Mouse (Mus musculus) left cerebral cortex, postnatal 10 days (tissue): ENCODE measurements around the gene Zfp808. TPM values are rescaled to one million over a fixed set of nuclear protein-coding genes. Genes with fewer than 3 reads are reported as not detected.
"Not testable (repeated sequence)": the region's sequence is repeated elsewhere in the genome, so short reads cannot be mapped to it uniquely, and the experiment has no call there.

ENCODE experiments used
- DNase-seq, 2 experiments: peaks; one replicate each; pipeline ENCODE4 v3.0.0; 2021 to 2022; ENCODE audit warnings: low spot score in 2 of 2, mixed read lengths in 1 of 2; ENCODE audit errors: extremely low spot score in 1 of 2
- intact Hi-C: fragments of 180-260 bp; cut with DNase I; formaldehyde crosslinking; loops from one replicate; pipeline ENCODE4 v1.15.1; 2025
- total RNA-seq, 2 experiments: library from RNA; stranded (reverse); gene quantifications; 2 replicates each; pipeline ENCODE4 v1.2.3; 2021

Gene Zfp808
- 1 to 10 TPM; 3.6 to 3.9 TPM for total RNA-seq

DNA sequence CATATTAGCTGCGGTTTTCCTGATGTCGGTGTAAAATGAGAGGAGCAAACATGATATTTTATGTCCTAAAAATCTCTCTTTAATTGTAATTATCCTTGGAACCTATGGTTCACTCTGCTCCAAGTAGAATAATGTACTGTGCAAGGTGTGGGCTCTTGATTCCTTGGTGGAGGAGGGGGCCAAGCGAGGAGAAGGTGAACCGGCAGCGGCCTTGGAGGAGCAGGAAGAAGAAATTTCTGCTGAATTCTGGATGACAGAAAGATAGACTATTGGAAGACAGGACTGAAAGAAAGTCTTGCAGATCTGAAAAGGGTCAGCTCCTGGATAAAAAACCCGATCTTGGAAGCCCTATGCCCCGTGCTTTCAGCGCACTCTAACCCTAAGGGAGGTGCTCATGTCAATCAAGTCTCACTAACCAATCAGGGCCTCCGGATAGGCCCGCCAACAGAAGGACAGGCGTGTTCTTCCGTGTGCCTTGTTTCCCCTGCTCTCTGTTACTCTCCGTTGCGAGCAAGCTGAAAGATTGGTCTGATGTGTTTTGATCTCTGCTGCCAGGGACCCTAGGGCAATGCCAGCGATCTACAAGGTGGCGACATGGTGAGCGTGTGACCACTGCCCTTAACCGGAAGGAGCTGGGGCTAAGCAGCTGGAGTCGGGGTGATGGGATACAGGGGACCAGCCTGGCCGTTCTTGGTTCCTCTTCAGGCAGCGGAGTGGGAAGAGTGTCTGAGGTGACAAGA lies at the start of gene Zfp808:
Gene Zfp808, plus strand, starts transcription at position 455 of the 740 bp plus-strand sequence.
- DNase-seq: peak; percentile 16 to 28
- intact Hi-C loops: not testable (repeated sequence)

DNA sequence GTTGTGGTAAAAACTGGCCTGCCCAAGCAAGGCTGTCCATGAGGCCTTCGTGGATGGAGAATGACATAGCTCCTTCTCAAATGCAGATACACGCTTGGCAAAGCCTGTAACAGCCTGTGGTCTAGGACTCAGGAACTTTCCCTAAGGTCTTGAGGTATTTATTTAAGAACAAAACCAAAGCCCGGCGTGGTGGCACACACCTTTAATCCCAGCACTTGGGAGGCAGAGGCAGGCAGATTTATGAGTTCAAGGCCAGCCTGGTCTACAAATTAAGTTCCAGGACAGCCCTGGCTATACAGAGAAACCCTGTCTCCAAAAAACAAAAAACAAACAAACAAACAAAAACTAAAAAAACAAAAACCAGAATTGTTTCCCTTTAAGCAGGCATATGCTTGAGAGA lies 30.9 kb upstream of the Zfp808 start:
- intact Hi-C loops: not testable (repeated sequence)

DNA sequence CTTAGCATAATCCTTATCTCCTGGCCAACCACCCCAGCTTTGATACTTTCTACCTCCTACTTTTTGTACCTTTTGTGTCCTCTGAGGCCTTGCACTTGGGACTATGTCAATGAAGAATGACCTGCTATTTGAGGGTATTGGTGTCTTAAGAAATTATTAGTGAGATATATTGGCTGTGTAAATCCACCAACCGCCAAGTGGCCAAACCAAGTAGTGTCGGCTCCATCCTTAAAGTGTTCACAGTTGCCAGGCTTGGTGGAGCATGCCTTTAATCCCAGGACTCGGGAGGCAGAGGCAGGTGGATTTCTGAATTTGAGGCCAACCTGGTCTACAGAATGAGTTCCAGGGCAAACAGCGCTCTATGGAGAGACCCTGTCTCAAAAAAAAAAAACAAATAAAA lies 30.2 kb upstream of the Zfp808 start:
- intact Hi-C loops, DNase-seq: not testable (repeated sequence)

More for the DNA sequence above, 30.9 kb upstream of the Zfp808 start:
- DNase-seq: not testable (repeated sequence)

DNA sequence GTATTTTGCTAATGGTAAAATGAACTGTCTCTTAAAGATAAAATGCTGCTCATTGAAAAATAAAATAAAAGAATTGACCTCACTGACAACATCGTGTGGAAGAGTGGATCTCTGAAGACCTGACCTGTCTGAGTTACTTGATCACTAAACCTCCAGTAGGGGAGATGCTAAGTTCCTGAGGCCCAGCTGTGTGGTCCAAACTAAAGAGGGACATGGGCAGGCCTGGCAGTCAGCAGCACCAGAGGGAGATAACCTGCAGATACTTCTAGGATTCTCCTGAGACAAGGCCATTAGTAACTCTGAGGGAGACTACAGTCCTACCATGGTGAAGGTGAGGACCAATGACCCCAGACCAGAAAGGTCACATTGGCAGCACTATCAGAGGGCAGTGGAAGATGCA lies 27.3 kb upstream of the Zfp808 start:
- intact Hi-C loops, DNase-seq: not testable (repeated sequence)

DNA sequence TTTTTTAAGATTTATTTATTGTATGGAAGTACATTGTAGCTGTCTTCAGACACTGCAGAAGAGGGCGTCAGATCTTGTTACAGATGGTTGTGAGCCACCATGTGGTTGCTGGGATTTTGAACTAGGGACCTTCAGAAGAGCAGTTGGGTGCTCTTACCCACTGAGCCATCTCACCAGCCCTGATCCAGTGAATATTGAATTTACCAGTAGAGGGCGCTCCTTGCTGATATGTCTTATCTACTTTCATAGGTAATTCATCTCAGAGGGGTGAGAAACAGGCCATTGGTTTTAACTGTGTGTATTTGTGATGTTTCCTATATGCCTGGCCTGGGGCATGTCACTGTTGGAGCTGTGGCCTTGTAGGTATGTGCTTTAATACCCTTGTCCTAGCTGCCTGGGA lies 13.8 kb upstream of the Zfp808 start:
- DNase-seq, intact Hi-C loops: not testable (repeated sequence)

DNA sequence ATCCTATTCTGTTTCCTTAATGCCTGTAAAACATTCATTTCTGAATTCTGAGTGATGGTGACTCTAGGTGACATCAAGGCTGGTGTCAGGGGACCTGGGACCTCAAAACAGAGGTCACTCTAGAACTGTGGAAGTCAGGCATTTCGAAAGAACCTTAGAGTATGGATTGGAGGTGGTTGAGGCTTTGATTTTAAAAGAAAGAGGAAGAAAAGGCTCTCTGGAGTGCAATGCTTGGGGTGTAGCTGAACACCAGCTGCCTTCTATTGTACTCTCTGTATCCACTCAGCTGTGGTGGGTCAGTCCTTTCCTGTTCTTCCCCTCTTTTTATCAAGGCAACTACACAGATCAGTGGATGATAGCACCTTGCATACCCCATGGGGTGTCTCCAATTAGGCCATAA lies 8.1 kb upstream of the Zfp808 start:
- intact Hi-C loops, DNase-seq: not testable (repeated sequence)

DNA sequence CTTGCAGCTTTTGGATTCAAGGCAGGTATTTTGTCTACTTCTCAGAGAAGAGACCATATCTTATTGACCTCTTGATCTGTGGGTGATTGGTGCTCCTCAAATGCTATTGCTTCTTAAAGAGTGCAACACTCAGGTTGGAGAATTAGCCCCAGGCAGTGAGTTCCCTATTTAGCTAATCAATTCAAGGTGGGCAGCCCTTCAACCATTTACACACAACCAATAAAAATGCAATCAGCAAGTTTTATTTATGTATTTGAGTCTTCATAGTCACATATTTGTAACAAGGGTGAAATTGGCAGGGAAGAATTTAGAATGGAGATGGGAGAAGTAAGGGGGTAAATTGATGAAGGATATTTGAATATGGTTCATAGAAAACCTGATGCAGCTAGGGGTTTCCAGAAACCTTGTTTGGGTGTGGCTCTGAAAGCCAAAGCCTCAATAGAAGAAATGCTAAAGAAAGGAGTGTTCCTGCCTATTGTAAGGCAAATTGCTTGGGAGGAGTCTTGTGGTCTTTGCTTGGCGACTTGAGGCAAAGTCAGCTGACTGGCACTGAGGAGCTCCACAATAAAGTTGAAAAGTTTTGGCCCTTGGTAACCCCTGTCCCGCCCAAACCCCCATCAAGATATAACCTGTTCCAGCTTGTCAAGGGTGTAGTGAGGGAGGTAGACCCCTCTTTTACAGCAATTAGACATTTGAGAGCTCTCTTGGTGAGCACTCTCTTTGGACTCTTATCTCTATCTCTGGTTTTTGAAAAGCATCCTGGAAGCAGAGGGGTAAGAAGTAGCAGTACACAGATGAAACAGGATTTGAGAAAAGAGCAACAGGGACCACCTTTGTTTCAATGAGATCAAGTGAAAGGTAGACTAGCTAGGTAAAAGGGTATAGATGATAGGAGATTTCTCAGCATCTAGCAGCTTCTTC lies 52.4 kb downstream of the Zfp808 start:
- intact Hi-C loops, DNase-seq: not testable (repeated sequence)

DNA sequence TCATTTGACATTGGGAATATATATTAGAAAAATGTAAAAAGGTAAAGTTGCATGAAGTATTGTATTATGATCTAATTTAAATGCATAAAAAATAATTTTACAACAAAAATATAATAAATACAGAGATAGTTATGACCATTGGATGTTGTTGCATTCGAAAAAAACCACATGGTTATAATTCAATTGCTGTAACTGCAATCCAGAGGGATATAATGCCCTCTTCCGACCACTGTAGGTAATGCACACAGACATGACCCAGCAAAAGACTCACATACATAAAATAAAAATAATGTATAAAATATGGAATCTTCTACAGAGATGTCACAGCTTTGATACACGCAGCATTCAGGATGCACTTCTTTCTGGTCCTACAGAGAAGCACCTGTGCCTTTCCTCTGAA lies 115.6 kb downstream of the Zfp808 start:
- no peak for DNase-seq
- intact Hi-C loops: no loop called here

DNA sequence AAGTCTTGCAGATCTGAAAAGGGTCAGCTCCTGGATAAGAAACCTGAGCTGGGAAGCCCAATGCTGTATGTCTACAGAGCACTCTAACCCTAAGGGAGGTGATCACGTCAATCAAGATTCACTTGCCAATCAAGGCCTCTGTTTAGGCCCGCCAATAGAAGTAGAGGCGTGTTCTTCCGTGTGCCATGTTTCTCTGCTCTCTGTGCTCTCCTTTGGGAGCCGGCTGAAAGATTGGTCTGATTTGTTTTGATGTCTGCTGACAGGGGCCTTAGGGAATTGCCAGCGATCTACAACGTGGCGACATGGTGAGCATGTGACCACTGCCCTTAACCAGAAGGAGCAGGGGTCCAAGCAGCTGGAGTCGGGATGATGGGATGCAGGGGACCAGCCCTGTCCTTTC lies 125.5 kb downstream of the Zfp808 start:
- intact Hi-C loops, DNase-seq: not testable (repeated sequence)

DNA sequence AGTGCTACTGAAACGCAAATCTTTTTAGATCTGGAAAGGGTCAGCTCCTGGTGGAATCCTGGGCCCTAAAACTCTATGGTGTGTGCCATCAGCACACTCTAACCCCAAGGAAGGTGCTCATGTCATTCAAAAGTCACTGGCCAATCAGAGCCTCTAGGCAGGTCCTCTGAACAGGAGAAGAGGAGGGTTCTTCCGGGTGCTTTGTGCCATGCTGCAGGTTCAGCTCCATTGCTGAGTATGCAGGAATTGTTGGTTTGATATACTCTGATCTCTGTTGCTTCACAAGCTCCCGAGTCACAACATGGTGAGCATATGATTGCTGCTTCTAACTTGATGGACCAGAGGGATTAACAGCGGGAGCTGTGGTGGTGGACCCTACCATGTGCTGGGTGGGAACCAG lies 133.7 kb downstream of the Zfp808 start:
- DNase-seq: no peak
- intact Hi-C loops: no loop called here
